Mouse (Mus musculus) stomach, postnatal 0 days (tissue): ENCODE results near the gene Olfr1383. TPM values are rescaled to one million over a fixed set of nuclear protein-coding genes. Genes with fewer than 3 reads are reported as not detected.
A peak's percentile ranks its signal among the peaks of the same experiment; 100 is the strongest.
"Not testable (repeated sequence)": the region's sequence is repeated elsewhere in the genome, so short reads cannot be mapped to it uniquely, and the experiment has no call there.

Experiments
- ATAC-seq: fragments of 200-750 bp; cut with Nextera tagmentation; 2 replicates; pipeline ENCODE4 v1.8.0; 2017; ENCODE audit not compliant: low FRiP score, low TSS enrichment
- DNase-seq: peaks from one replicate; pipeline ENCODE4 v3.0.0-alpha.2; 2016; ENCODE audit warnings: low spot score
- H3K27ac ChIP-seq: fragments of 300-500 bp; sonication (generic); replicated peaks from 2 replicates; pipeline ENCODE4 v1.5.1; 2014; ENCODE audit warnings: mild to moderate bottlenecking, control low read depth
- H3K27me3 ChIP-seq: fragments of 300-500 bp; sonication (generic); 2 replicates; pipeline ENCODE4 v1.6.1; 2014; ENCODE audit warnings: low read length; ENCODE audit not compliant: control insufficient read depth, insufficient read depth
- H3K36me3 ChIP-seq: fragments of 300-500 bp; sonication (generic); 2 replicates; pipeline ENCODE4 v1.6.1; 2014; ENCODE audit warnings: low read length, mixed read lengths; ENCODE audit not compliant: control insufficient read depth, insufficient read depth
- H3K4me1 ChIP-seq: fragments of 300-500 bp; sonication (generic); replicated peaks from 2 replicates; pipeline ENCODE4 v1.6.1; 2014; ENCODE audit warnings: antibody characterized with exemption; ENCODE audit not compliant: control insufficient read depth, insufficient read depth
- H3K4me2 ChIP-seq: fragments of 300-500 bp; sonication (generic); replicated peaks from 2 replicates; pipeline ENCODE4 v1.6.1; 2014; ENCODE audit warnings: low read depth, mild to moderate bottlenecking, control low read depth, moderate library complexity
- H3K4me3 ChIP-seq: fragments of 300-500 bp; sonication (generic); 2 replicates; pipeline ENCODE4 v1.5.1; 2014; ENCODE audit warnings: low read depth, low read length, control low read depth
- H3K9ac ChIP-seq: fragments of 300-500 bp; sonication (generic); 2 replicates; pipeline ENCODE4 v1.6.1; 2014; ENCODE audit warnings: mild to moderate bottlenecking, low read length, control low read depth, mixed read lengths
- H3K9me3 ChIP-seq: fragments of 300-500 bp; sonication (generic); 2 replicates; pipeline ENCODE4 v1.6.1; 2016; ENCODE audit warnings: low read length; ENCODE audit not compliant: control insufficient read depth
- CTCF ChIP-seq: IDR thresholded peaks from 2 replicates; pipeline ENCODE4 v1.5.1; 2016; ENCODE audit warnings: antibody characterized with exemption, low read depth, mild to moderate bottlenecking, moderate library complexity
- WGBS: fragments of 180-500 bp; shearing (Covaris S2); extraction: QIAGEN DNeasy Blood & Tissue Kit; methylation state at CpG from one replicate; pipeline ENCODE4 v1.1.7; 2014; 5-methylcytosine and 5-hydroxymethylcytosine counted together
- polyA plus RNA-seq: library from polyadenylated mRNA; unstranded; fragments of >200 nt; fragmentation: Nextera tagmentation; extraction: Ambion mirVana; gene quantifications from 2 replicates; pipeline ENCODE4 v1.2.1, GENCODE M21; 2015

Gene Olfr1383
- polyA plus RNA-seq, 1 experiment from 2014 or later: not detected

DNA sequence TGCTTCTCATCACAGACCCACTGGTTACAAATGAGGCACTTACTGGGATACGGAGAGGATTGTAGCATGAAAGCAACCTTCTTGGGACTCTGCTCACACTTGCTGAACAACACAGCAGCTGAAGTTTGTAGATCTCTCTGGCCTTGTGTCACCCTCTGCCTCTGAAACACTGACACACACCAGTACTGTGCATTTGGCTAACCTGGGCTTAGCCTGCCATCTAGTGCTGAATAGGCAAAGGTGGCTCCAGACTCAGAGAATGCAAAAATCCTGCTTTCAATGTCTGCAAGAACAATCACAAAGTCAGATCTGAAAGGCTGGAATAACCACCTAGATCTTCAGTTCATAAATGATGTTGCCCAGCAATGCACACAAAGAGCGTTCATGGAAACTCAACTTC is 17.2 kb downstream of the Olfr1383 start:
- not testable (repeated sequence) for H3K36me3 ChIP-seq, DNase-seq
- peak; percentile 67 for TF ChIP-seq CTCF

DNA sequence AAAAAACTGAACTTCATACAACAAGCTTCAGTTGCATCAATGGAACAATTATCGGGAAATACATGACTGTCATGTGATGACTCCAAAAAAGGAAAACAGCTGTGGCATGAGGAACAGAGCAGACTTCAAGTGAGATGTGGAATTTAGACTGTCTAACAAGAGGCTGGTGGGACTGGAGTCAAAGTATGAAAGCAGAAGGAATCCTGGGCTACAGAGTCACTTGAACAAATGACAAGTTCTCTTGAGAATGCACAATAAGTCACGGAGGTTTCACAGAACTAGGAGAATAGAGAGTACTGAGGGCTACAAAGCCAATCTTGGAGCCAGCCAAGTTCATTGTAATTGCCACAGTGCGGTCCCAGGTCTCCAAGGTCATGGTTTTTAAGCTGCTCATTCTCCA is 23.7 kb downstream of the Olfr1383 start, which contains the start of gene Olfr1381:
Olfr1381 (plus strand) TSS at position 301 of the 400 bp plus-strand sequence.
- not testable (repeated sequence) for H3K4me2 ChIP-seq, H3K4me3 ChIP-seq, H3K27me3 ChIP-seq, H3K36me3 ChIP-seq, DNase-seq, H3K4me1 ChIP-seq, ATAC-seq, H3K9ac ChIP-seq, H3K27ac ChIP-seq, H3K9me3 ChIP-seq
- 76% methylated on average over 3 of the region's 3 CpGs for WGBS

More for the DNA sequence above, 17.2 kb downstream of the Olfr1383 start:
- not testable (repeated sequence) for H3K9ac ChIP-seq, H3K9me3 ChIP-seq, H3K4me3 ChIP-seq, H3K27me3 ChIP-seq, H3K4me2 ChIP-seq, H3K27ac ChIP-seq, H3K4me1 ChIP-seq, ATAC-seq
- 64% methylated on average over 2 of the region's 2 CpGs for WGBS

DNA sequence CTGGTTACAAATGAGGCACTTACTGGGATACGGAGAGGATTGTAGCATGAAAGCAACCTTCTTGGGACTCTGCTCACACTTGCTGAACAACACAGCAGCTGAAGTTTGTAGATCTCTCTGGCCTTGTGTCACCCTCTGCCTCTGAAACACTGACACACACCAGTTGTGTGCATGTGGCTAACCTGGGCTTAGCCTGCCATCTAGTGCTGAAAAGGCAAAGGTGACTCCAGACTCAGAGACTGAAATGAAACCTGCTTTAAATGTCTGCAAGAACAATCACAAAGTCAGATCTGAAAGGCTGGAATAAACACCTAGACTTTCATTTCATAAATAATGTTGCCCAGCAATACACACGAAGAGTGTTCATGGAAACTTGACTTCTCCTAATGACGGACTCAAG is 34.6 kb downstream of the Olfr1383 start:
- 54% methylated on average over 3 of the region's 3 CpGs for WGBS
- not testable (repeated sequence) for H3K27ac ChIP-seq, H3K9me3 ChIP-seq, H3K9ac ChIP-seq, H3K27me3 ChIP-seq, DNase-seq, H3K36me3 ChIP-seq, H3K4me3 ChIP-seq, H3K4me1 ChIP-seq, ATAC-seq, H3K4me2 ChIP-seq
- peak; percentile 64 for TF ChIP-seq CTCF

DNA sequence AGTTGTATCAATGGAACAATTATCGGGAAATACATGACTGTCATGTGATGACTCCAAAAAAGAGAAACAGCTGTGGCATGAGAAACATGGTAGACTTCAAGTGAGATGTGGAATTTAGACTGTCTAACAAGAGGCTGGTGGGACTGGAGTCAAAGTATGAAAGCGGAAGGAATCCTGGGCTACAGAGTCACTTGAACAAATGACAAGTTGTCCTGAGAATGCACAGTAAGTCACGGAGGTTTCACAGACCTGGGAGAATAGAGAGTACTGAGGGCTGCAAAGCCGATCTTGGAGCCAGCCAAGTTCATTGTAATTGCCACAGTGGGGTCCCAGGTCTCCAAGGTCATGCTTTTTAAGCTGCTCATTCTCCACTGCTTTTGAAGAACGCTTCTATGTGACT is 37.1 kb downstream of the Olfr1383 start, which contains the start of gene Olfr1380:
Olfr1380 (plus strand) TSS at position 301 of the 400 bp plus-strand sequence.
- not testable (repeated sequence) for H3K9ac ChIP-seq, H3K4me2 ChIP-seq, H3K36me3 ChIP-seq, H3K4me1 ChIP-seq, H3K9me3 ChIP-seq, DNase-seq, ATAC-seq, H3K4me3 ChIP-seq, H3K27ac ChIP-seq, H3K27me3 ChIP-seq
- 78% methylated on average over 5 of the region's 5 CpGs for WGBS

DNA sequence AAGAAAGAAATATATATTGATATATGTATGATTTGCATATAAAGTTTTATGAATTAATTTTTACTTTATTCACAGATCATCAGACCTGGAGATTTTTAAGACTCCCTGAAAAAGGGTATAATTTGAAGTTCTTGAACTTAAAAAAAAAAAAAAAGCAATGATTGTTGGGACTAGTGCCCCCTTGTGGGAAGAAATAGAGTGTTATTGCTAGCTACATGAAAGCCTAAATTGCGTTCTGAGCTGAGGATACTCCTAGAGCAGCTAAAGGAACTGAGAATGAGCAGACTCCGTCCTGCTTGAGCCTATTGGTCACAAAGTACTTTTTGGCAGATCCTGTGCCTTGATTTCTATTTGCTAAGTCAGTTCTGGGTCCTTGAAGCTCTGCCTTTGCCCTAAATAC is 55.6 kb downstream of the Olfr1383 start:
- not testable (repeated sequence) for H3K27ac ChIP-seq, H3K27me3 ChIP-seq, H3K4me2 ChIP-seq, H3K9me3 ChIP-seq, H3K4me3 ChIP-seq, DNase-seq, H3K4me1 ChIP-seq, ATAC-seq, H3K9ac ChIP-seq, H3K36me3 ChIP-seq
- peak; percentile 51 for TF ChIP-seq CTCF
- WGBS: 32% methylated on average over 2 of the region's 2 CpGs

Other genes with a start within 250 kb of the Olfr1383 start
- not detected in 2 replicates for gene Olfr1393, start 241.3 kb upstream of the Olfr1383 start, polyA plus RNA-seq
- gene Olfr1392, start 234.4 kb upstream of the Olfr1383 start, polyA plus RNA-seq: 0.10 TPM in 1 of 2 replicates, not detected in the other
- gene Olfr10, start 214.9 kb upstream of the Olfr1383 start, polyA plus RNA-seq: not detected in 2 replicates
- not detected in 2 replicates for gene Olfr1391, start 196.9 kb upstream of the Olfr1383 start, polyA plus RNA-seq
- not detected in 2 replicates for gene Olfr1390, start 184.5 kb upstream of the Olfr1383 start, polyA plus RNA-seq
- not detected in 2 replicates for gene Olfr1389, start 96.6 kb upstream of the Olfr1383 start, polyA plus RNA-seq
- 0.08 TPM in 1 of 2 replicates, not detected in the other for gene Olfr1388, start 83.0 kb upstream of the Olfr1383 start, polyA plus RNA-seq
- gene Olfr1387, start 64.3 kb upstream of the Olfr1383 start, polyA plus RNA-seq: 0.07 TPM in 1 of 2 replicates, not detected in the other
- gene Olfr1386, start 54.6 kb upstream of the Olfr1383 start, polyA plus RNA-seq: not detected in 2 replicates
- gene Olfr1385, start 30.6 kb upstream of the Olfr1383 start, polyA plus RNA-seq: not detected in 2 replicates
- 0.06 TPM in 1 of 2 replicates, not detected in the other for gene Olfr1384, start 12.9 kb upstream of the Olfr1383 start, polyA plus RNA-seq
- gene Olfr1382, start 8.6 kb downstream of the Olfr1383 start, polyA plus RNA-seq: not detected in 2 replicates
- not detected in 2 replicates for gene Olfr1381, start 23.8 kb downstream of the Olfr1383 start, polyA plus RNA-seq
- not detected in 2 replicates for gene Olfr1380, start 37.2 kb downstream of the Olfr1383 start, polyA plus RNA-seq
- gene Flt4, start 89.6 kb downstream of the Olfr1383 start, polyA plus RNA-seq: 1.4 and 1.5 TPM in 2 replicates
- gene Scgb3a1, start 144.0 kb downstream of the Olfr1383 start, polyA plus RNA-seq: 3.6 and 3.9 TPM in 2 replicates
- 29.1 and 29.6 TPM in 2 replicates for gene Cnot6, start 193.1 kb downstream of the Olfr1383 start, polyA plus RNA-seq